Mouse (Mus musculus) thymus, adult 2 months (tissue): ENCODE results near the gene Tomm7. TPM values are rescaled to one million over a fixed set of nuclear protein-coding genes. Genes with fewer than 3 reads are reported as not detected.
"Not testable (repeated sequence)": the region's sequence is repeated elsewhere in the genome, so short reads cannot be mapped to it uniquely, and the experiment has no call there.

Source experiments
- DNase-seq: peaks from one replicate; pipeline ENCODE4 v3.0.0; 2021
- H3K27ac ChIP-seq: fragments of 200-500 bp; 2 replicates; pipeline ENCODE4 v1.5.1; 2012; ENCODE audit warnings: low read length, control low read depth; ENCODE audit not compliant: control insufficient read depth, insufficient read depth
- H3K27me3 ChIP-seq: fragments of 200-500 bp; 2 replicates; pipeline ENCODE4 v1.6.1; 2012; ENCODE audit warnings: mild to moderate bottlenecking, low read length, moderate library complexity, mixed read lengths; ENCODE audit not compliant: control insufficient read depth, insufficient read depth
- H3K36me3 ChIP-seq: fragments of 200-500 bp; 2 replicates; pipeline ENCODE4 v1.6.1; 2012; ENCODE audit warnings: mild to moderate bottlenecking, low read length, moderate library complexity; ENCODE audit not compliant: control insufficient read depth, insufficient read depth
- H3K4me1 ChIP-seq: fragments of 200-500 bp; replicated peaks from 2 replicates; pipeline ENCODE4 v1.6.1; 2012; ENCODE audit warnings: low read length; ENCODE audit not compliant: control insufficient read depth, insufficient read depth
- H3K4me3 ChIP-seq: fragments of 200-500 bp; 2 replicates; pipeline ENCODE4 v1.5.1; 2012; ENCODE audit warnings: mild to moderate bottlenecking, low read length, control low read depth, moderate library complexity; ENCODE audit not compliant: control insufficient read depth, insufficient read depth
- CTCF ChIP-seq: fragments of 200-500 bp; IDR thresholded peaks from 2 replicates; pipeline ENCODE4 v1.5.1; 2012; ENCODE audit warnings: mild to moderate bottlenecking, control low read depth, low read length, moderate library complexity, borderline replicate concordance; ENCODE audit not compliant: control insufficient read depth, poor library complexity, insufficient read depth; ENCODE audit errors: extremely low read depth
- POLR2A ChIP-seq: fragments of 200-500 bp; IDR thresholded peaks from 2 replicates; pipeline ENCODE4 v1.6.1; 2012; ENCODE audit warnings: mild to moderate bottlenecking, low read length, control low read depth, moderate library complexity; ENCODE audit not compliant: control insufficient read depth, poor library complexity, insufficient read depth; ENCODE audit errors: extremely low read depth
- WGBS: fragments of 180-500 bp; shearing (Covaris S2); methylation state at CpG from one replicate; pipeline ENCODE4 v1.1.7; 2018; 5-methylcytosine and 5-hydroxymethylcytosine counted together
- polyA plus RNA-seq: library from polyadenylated mRNA; depleted of rRNA; stranded (reverse); fragments of >200 nt; gene quantifications from 2 replicates; pipeline ENCODE4 v1.2.3, GENCODE M21; 2012

The Tomm7 gene
- polyA plus RNA-seq, 1 experiment, result 43.3 TPM

- Histone ChIP-seq H3K4me3 (no peak overlapping the region), H3K4me1 (no peaks in the 10 kb centered on the region), H3K27me3 (no peaks in the 10 kb centered on the region), H3K36me3 (no peaks in the 10 kb centered on the region), H3K27ac (no peak overlapping the region)
- DNase-seq, result no peak
- WGBS, result 76% methylated on average over 6 of the region's 6 CpGs
- TF ChIP-seq POLR2A, result no peak
- no peak for TF ChIP-seq CTCF
These were observed 28.6 kb upstream of the Tomm7 start for GRCm38 (mm10) chr5:23872586-23872985.

- 88% methylated on average over 2 of the region's 2 CpGs for WGBS
- not testable (repeated sequence) for H3K4me1 ChIP-seq
These were observed 27.4 kb upstream of the Tomm7 start for GRCm38 (mm10) chr5:23871323-23871722.

DNA sequence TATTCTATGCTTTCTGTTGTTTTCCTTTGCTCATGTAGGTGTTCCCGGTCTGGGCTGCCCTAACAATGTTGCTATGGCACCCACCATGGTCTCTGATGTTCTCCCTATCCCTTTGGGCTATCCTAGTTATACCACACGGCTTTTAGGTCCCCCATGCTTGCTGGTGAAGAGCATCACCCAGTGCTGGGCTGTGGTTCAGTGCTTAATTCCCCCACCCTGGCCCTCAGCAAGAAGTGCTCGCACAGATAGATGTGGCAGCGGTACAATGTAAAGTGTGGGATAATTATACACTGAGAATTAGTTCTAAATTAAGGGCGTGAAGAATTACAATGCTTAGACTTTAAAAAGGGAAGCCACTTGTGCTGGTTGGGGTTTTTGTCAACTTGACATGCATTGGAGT is 22.0 kb upstream of the Tomm7 start:
- H3K4me1 ChIP-seq, result no peaks in the 10 kb centered on the region
- no peaks in the 10 kb centered on the region for H3K36me3 ChIP-seq
- no peak overlapping the region for H3K27ac ChIP-seq
- no peak overlapping the region for H3K4me3 ChIP-seq
- TF ChIP-seq CTCF, result no peak
- TF ChIP-seq POLR2A, result no peak
- H3K27me3 ChIP-seq, result no peaks in the 10 kb centered on the region
- no peak for DNase-seq
- 95% methylated on average over 5 of the region's 5 CpGs for WGBS

More at GRCm38 (mm10) chr5:23871323-23871722, 27.4 kb upstream of the Tomm7 start:
- H3K36me3 ChIP-seq, H3K27me3 ChIP-seq, H3K27ac ChIP-seq, H3K4me3 ChIP-seq, DNase-seq: not testable (repeated sequence)

- Histone ChIP-seq H3K27me3 (no peaks in the 10 kb centered on the region), H3K4me1 (no peaks in the 10 kb centered on the region), H3K27ac (no peak overlapping the region), H3K4me3 (no peak overlapping the region), H3K36me3 (no peaks in the 10 kb centered on the region)
- TF ChIP-seq POLR2A, result no peak
- no peak for TF ChIP-seq CTCF
- no peak for DNase-seq
- 93% methylated on average over 13 of the region's 13 CpGs for WGBS
These were observed 20.3 kb upstream of the Tomm7 start for GRCm38 (mm10) chr5:23864054-23864965.

DNA sequence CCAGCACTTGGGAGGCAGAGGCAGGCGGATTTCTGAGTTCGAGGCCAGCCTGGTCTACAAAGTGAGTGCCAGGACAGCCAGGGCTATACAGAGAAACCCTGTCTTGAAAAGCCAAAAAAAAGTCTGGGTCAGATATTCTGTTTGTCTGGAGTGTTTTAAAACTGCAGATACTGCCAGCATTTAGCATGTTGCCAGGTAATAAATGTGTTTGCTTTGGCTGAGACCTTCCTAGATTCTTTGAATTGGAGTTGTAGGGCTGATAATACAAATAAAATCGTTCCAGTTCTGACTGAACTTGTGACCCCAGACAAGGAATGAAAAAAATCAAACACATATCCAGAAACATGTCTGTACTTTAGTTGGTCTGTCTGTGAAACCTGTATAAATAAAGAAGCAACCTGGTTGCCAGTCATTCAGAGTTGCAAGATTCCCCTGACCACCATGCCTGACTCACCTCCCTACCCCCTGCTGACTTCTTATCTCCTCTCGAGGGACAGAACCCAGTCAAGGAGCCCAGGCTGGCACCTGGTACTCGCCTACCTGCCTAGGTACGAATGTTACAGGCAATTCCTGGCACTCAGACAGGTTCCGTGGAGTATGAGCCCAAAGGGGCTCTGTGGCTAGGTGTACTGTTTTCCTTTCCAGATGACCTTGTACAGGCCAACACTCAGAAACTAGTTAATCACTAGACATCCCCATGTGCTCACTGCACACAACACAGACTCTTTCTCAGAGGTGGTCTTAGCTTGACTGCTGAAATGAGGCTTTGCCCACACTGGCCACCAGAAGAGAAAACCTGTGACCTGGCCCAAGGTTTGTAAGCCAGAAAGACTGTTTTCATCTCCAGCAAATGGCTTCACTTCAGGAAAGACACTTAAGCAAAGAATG is 19.4 kb upstream of the Tomm7 start:
- 90% methylated on average over 7 of the region's 7 CpGs for WGBS
- TF ChIP-seq POLR2A (no peak), CTCF (no peak)
- no peak overlapping the region for H3K27ac ChIP-seq
- no peak for DNase-seq
- H3K4me1 ChIP-seq, result no peaks in the 10 kb centered on the region
- H3K36me3 ChIP-seq, result 0 out of 2 replicates have a peak, but pooled peaks cover 3% of the 10 kb centered on the region
- H3K27me3 ChIP-seq, result no peaks in the 10 kb centered on the region
- no peak overlapping the region for H3K4me3 ChIP-seq

DNA sequence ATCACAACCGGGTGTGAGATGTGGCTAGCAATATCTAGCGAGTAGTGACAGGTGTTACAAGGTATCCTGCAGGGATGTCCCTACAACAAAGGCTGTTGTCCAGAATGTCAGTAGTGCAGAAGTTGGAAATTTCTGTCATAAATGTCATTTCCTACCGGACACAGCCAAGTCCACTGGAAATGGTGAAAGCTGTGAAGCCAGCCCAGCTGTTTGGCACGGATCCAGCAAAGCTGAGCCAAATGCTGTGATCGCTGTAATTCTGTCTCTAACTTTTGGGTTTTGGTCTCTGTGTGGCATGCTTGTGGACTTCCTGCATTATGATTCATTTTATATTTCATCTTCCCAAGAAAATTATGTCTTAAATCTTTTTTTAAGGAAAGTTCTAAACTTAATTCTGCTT is 18.3 kb upstream of the Tomm7 start:
- no peak for DNase-seq
- Histone ChIP-seq H3K36me3 (peaks cover 7% of the 10 kb centered on the region), H3K27ac (no peak overlapping the region), H3K4me3 (no peak overlapping the region), H3K27me3 (no peaks in the 10 kb centered on the region), H3K4me1 (no peaks in the 10 kb centered on the region)
- WGBS, result 84% methylated on average over 5 of the region's 5 CpGs
- no peak for TF ChIP-seq POLR2A
- no peak for TF ChIP-seq CTCF

DNA sequence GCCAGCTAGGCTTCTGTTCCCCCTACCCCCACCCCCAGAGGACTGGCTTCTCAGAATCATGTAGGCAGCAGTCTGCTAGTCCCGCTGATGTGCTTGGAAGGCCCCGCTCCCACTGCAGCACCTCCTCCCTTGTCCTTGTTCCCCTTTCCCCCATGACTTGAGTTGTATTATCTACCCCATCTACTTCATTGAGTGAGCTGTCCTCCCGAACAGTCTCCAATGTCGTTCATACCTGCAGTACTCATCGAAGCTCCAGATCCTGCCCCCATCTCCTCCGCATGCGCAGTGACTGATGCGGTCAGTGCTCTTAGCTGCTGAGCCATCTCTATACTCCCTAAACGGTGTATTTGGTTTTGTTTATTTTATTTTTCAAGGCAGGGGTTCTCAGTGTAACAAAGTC is 17.8 kb upstream of the Tomm7 start:
- no peak overlapping the region for H3K4me3 ChIP-seq
- no peaks in the 10 kb centered on the region for H3K4me1 ChIP-seq
- DNase-seq, result no peak
- H3K27ac ChIP-seq, result no peak overlapping the region
- no peaks in the 10 kb centered on the region for H3K27me3 ChIP-seq
- H3K36me3 ChIP-seq, result peaks cover 13% of the 10 kb centered on the region
- no peak for TF ChIP-seq POLR2A
- TF ChIP-seq CTCF, result no peak
- 97% methylated on average over 9 of the region's 9 CpGs for WGBS
